Mouse (Mus musculus) lung, adult 2 months (tissue): ENCODE measurements around the gene Hpn.

Experiments used
- CTCF ChIP-seq: fragments of 200-500 bp; IDR thresholded peaks from 2 replicates; pipeline ENCODE4 v1.5.1; 2011; ENCODE audit warnings: mild to moderate bottlenecking, low read length, control low read depth; ENCODE audit not compliant: insufficient read depth
- POLR2A ChIP-seq: fragments of 200-500 bp; IDR thresholded peaks from 2 replicates; pipeline ENCODE4 v1.6.1; 2011; ENCODE audit warnings: low read depth, mild to moderate bottlenecking, control low read depth, low read length, borderline replicate concordance; ENCODE audit errors: extremely low read depth

DNA sequence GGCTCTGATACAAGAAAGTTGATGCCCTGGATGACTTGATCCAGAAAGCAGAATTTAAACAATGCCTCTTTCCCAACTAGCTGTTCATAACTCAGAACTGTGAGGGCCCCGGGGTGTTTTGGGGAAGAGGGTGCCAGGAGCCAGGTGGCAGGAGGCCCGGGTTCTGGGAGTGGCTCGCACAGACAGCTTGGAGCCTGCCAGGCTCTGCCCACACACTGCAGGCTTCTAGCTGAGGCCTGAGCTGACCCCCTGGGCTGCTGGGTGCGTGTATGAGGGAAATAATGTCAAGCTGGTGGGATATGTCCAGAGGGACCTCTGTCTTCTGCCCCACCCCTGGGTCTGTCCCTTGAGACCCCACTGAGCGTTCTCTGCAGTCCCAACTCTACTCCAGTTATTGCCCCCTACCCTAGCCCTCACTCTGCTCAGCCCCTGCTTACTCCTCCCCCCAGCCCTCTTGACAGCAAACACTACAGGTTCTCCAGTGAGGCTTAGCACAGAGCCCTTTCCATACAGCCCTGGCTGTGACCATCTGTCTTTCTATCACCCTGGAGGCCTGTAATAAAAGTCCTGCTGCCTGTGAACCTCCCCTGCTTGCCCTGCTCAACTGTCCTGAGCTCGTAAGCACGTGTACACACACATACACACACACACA lies 40.9 kb downstream of the Hpn start:
- TF ChIP-seq POLR2A (no peak), CTCF (no peak)
